Mouse (Mus musculus) midbrain, embryonic 14.5 days (tissue): Measurements from ENCODE around the gene Sh3rf3. TPM values are rescaled to one million over a fixed set of nuclear protein-coding genes. Genes with fewer than 3 reads are reported as not detected.

Source experiments
- ATAC-seq: fragments of 200-750 bp; cut with Nextera tagmentation; 2 replicates; pipeline ENCODE4 v1.8.0; 2017; ENCODE audit warnings: moderate number of reproducible peaks, moderate library complexity; ENCODE audit not compliant: low FRiP score, low TSS enrichment
- DNase-seq: peaks from one replicate; pipeline ENCODE4 v3.0.0-alpha.2; 2015
- H3K27ac ChIP-seq: fragments of 300-500 bp; sonication (generic); replicated peaks from 2 replicates; pipeline ENCODE4 v1.5.1; 2014; ENCODE audit warnings: mild to moderate bottlenecking, low read depth, low read length, moderate library complexity
- H3K27me3 ChIP-seq: fragments of 300-500 bp; sonication (generic); 2 replicates; pipeline ENCODE4 v1.6.1; 2014; ENCODE audit warnings: low read length, control low read depth, mixed read lengths; ENCODE audit not compliant: control insufficient read depth, insufficient read depth
- H3K36me3 ChIP-seq: fragments of 300-500 bp; sonication (generic); 2 replicates; pipeline ENCODE4 v1.6.1; 2014; ENCODE audit warnings: low read length, control low read depth; ENCODE audit not compliant: control insufficient read depth, insufficient read depth
- H3K4me1 ChIP-seq: fragments of 300-500 bp; sonication (generic); 2 replicates; pipeline ENCODE4 v1.6.1; 2014; ENCODE audit warnings: mild to moderate bottlenecking, antibody characterized with exemption, low read length, control low read depth; ENCODE audit not compliant: control insufficient read depth, insufficient read depth
- H3K4me2 ChIP-seq: fragments of 300-500 bp; sonication (generic); 2 replicates; pipeline ENCODE4 v1.6.1; 2014; ENCODE audit warnings: mild to moderate bottlenecking, low read length, moderate library complexity
- H3K4me3 ChIP-seq: fragments of 300-500 bp; sonication (generic); replicated peaks from 2 replicates; pipeline ENCODE4 v1.5.1; 2014; ENCODE audit warnings: low read depth, low read length
- H3K9ac ChIP-seq: fragments of 300-500 bp; sonication (generic); replicated peaks from 2 replicates; pipeline ENCODE4 v1.6.1; 2014; ENCODE audit warnings: mild to moderate bottlenecking, low read length, moderate library complexity
- H3K9me3 ChIP-seq: fragments of 300-500 bp; sonication (generic); 2 replicates; pipeline ENCODE4 v1.6.1; 2016; ENCODE audit warnings: low read length, control low read depth, mixed read lengths; ENCODE audit not compliant: control insufficient read depth
- WGBS: fragments of 180-500 bp; shearing (Covaris S2); extraction: QIAGEN DNeasy Blood & Tissue Kit; methylation state at CpG from one replicate; pipeline ENCODE4 v1.1.7; 2014; 5-methylcytosine and 5-hydroxymethylcytosine counted together
- polyA plus RNA-seq: library from polyadenylated mRNA; unstranded; fragments of >200 nt; fragmentation: Nextera tagmentation; extraction: Ambion mirVana; gene quantifications from 2 replicates; pipeline ENCODE4 v1.2.1, GENCODE M21; 2014

Sh3rf3 gene
- polyA plus RNA-seq, 1 experiment from 2014 or later: 2.4 TPM

DNA sequence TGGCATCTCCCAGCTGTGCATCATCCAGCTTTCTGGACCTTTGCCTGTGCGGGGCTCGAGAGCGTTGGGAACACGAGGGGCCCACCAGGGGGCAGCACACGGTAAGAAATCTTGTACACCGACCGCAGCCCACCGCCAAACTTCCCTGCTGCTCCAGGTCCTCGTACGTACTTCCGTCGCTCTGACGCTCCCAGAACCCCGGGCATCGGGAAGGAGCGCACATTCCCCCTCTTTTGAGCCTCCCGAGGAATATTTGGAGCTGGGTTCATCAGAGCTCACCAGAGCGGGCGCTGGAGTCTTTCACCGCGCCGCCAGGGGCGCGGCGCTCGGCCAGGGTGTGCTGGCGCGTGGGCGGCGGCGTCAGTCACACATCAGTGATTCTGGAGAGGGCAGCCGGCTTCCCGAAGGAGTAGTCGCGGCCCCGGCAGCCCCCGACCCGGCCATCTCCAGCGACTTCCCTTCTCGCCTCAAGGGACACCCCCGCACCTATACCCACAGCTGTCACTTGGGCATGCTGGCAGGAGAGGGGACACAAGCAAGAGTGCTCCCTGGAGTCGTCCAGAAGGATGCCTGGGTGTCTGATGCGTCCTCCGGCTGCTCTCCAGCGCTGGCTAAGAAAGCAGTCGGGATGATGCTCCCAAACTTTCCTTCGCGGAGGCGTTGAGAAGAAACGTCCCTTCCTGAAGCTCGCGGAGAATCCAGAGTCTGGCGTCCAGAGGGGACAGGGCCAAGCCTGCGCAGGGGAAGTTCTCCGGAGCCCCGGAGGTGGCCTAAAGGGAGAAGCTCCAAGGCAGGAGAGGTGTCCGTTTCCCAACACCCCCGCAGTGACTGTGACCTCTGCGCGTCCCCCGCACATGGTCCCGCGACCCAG, 714 bp upstream of the Sh3rf3 start:
- H3K9me3 ChIP-seq: no peaks in the 10 kb centered on the region
- peak overlapping the region; percentile 57 for H3K4me3 ChIP-seq
- H3K27me3 ChIP-seq: peaks cover 14% of the 10 kb centered on the region
- peak overlapping the region; percentile 55 for H3K9ac ChIP-seq
- under 1% methylated on average over 63 of the region's 63 CpGs for WGBS
- no peaks in the 10 kb centered on the region for H3K36me3 ChIP-seq
- DNase-seq (peak; percentile 97), ATAC-seq (peak; percentile 87)
- H3K4me1 ChIP-seq: 0 out of 2 replicates have a peak, but pooled peaks cover 15% of the 10 kb centered on the region
- H3K4me2 ChIP-seq: peak overlapping the region; percentile 98
- H3K27ac ChIP-seq: no peak overlapping the region; the same call in 1 of the 2 replicates

DNA sequence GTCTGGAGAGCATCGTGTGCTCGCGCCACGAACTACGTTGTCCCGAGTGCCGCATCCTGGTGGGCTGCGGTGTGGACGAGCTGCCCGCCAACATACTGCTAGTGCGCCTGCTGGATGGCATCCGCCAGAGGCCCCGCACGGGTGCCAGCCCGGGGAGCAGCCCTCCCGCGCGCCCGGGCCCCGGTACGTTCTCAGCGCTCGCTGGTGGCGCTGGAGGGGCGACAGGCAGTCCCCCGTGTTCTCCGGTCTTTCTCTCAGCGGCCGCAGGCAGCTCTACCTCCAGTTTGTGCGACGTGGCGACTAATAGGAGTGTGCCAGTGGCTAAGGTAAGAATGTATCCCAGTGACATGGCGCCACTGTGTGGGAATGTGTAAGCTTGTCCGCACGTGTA, 637 bp downstream of the Sh3rf3 start:
- Histone ChIP-seq H3K4me1 (0 out of 2 replicates have a peak, but pooled peaks cover 15% of the 10 kb centered on the region), H3K4me3 (peak overlapping the region; percentile 57)
- 1% methylated on average over 35 of the region's 35 CpGs for WGBS

DNA sequence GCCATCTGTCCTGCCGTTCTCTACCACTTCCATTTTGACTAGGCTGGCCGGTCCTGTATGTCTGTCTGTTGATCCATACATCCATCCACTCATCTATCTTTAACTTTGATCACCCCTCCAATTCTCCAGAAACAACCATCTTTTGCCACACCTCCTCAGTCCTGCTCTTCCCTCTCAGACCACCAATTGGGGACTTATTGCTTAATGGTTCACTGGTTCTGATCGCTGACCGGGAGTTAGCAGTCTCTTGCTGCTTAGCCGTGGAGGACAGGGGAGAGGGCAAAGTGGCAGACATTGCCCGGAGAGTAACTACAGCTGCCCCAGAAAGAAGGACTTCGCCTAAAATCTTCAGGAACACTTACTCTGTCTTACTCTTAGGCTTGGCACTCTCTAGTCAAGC, 1.3 kb downstream of the Sh3rf3 start:
- Histone ChIP-seq H3K4me2 (peak overlapping the region; percentile 98), H3K9me3 (no peaks in the 10 kb centered on the region), H3K27ac (no peak overlapping the region), H3K4me3 (peak overlapping the region; percentile 57), H3K36me3 (no peaks in the 10 kb centered on the region), H3K9ac (no peak overlapping the region), H3K4me1 (0 out of 2 replicates have a peak, but pooled peaks cover 15% of the 10 kb centered on the region), H3K27me3 (peaks cover 14% of the 10 kb centered on the region)
- 38% methylated on average over 7 of the region's 7 CpGs for WGBS
- ATAC-seq (no peak), DNase-seq (no peak)

More for the DNA sequence above, 637 bp downstream of the Sh3rf3 start:
- Histone ChIP-seq H3K4me2 (peak overlapping the region; percentile 98), H3K36me3 (no peaks in the 10 kb centered on the region), H3K27ac (no peak overlapping the region), H3K9ac (peak overlapping the region; percentile 55), H3K27me3 (peaks cover 14% of the 10 kb centered on the region), H3K9me3 (no peaks in the 10 kb centered on the region)
- ATAC-seq (peak; percentile 43; the same call in 1 of the 2 replicates), DNase-seq (peak; percentile 63)

DNA sequence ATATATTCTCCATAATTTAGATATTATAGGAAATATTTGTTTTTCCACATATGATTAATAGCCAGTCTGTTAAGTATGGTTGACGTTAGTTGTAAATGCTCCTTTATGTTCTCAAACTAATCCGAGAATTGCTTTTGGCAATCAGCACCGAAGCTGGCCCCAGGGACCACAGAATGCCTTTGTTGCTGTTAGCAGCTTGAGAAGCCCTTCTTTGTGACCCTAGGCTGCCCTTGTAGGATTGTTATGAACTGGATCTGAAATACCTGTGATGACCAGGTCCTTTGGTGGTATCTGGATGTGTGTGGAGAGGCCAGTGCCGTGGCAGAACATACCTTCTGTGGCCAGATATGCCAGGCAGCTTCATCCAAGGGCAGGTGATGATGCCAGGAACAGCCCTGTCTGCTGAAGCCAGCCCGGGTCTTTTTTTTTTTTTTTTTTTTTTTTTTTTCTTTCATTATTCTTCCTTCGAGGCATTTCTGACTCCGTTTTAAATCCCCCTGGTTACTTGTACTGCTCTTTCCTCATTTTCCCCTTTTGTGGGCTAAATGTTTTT, 10.9 kb downstream of the Sh3rf3 start:
- DNase-seq: no peak
- WGBS: 49% methylated on average over 7 of the region's 7 CpGs

DNA sequence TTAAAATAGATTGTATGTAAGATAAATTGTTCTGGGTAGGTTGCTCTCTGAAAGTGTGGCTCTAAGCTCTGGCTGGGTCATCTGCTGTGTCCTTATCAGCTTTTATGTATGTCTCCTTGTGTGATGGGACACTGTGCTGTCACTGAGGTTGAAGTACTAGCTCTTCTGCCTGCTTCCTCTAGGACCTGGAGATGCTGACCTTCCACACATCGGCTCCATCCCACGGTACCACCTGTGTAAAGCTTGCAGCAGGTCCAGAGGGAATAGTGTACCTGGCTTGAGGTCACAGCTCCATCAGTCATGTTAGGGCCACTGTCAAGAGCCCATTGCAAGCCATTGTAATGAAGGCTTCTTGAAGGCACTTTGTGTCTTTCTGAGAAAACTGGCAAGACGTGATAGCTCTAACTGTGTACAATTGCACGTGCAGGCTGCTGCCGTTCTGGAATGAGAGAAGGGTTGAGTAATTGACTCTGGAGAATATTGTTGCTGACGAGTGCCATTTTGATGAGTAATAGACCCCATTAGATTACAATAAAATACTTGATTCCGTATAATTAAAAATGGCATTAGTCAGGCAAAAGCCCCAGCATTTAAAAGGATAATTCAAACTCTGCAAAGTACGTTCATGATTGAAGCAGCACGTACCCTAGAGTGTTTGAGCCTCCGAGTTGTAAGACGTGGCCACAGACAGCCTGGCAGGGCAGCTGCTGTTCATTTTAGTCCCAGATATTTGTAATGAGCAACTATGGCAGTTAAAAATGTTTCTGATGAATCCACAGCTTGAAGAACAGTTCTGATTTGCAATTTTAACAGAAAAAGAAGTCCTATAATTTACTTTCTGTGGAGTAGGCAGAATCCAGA, 16.3 kb downstream of the Sh3rf3 start:
- Histone ChIP-seq H3K4me3 (no peak overlapping the region), H3K9me3 (no peaks in the 10 kb centered on the region), H3K27me3 (no peaks in the 10 kb centered on the region), H3K4me2 (no peak overlapping the region), H3K27ac (no peak overlapping the region), H3K4me1 (no peaks in the 10 kb centered on the region), H3K9ac (no peak overlapping the region), H3K36me3 (no peaks in the 10 kb centered on the region)
- 83% methylated on average over 11 of the region's 11 CpGs for WGBS
- DNase-seq (no peak), ATAC-seq (no peak)

More for the DNA sequence above, 10.9 kb downstream of the Sh3rf3 start:
- no peak for ATAC-seq
- H3K4me1 ChIP-seq: no peaks in the 10 kb centered on the region
- no peaks in the 10 kb centered on the region for H3K36me3 ChIP-seq
- no peak overlapping the region for H3K27ac ChIP-seq
- no peak overlapping the region for H3K4me3 ChIP-seq
- no peaks in the 10 kb centered on the region for H3K9me3 ChIP-seq
- no peak overlapping the region for H3K4me2 ChIP-seq
- H3K27me3 ChIP-seq: no peaks in the 10 kb centered on the region
- H3K9ac ChIP-seq: no peak overlapping the region

DNA sequence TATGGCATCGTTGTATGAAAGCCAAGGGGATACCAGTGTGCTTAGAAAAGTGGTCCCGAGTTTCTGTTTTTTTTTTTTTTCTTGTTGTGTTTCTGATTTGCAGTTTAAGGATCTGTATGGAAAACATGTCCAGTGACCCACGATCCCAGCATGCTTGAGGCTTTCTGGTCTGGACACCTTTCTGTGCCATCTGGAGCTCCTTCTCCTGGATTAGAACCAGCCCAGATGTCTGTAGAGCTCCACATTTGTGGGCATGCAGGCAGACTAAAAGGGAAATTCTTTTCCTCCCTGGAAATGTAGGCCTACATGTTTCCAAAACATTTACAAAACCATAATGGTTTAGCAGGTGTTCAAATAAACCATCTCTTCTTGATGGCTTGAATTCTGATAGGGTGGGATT, 20.0 kb downstream of the Sh3rf3 start:
- H3K27me3 ChIP-seq: no peaks in the 10 kb centered on the region
- H3K4me2 ChIP-seq: no peak overlapping the region
- H3K9me3 ChIP-seq: no peaks in the 10 kb centered on the region
- DNase-seq (no peak), ATAC-seq (no peak)
- no peaks in the 10 kb centered on the region for H3K36me3 ChIP-seq
- 84% methylated on average over 3 of the region's 3 CpGs for WGBS
- no peak overlapping the region for H3K9ac ChIP-seq
- no peaks in the 10 kb centered on the region for H3K4me1 ChIP-seq
- H3K4me3 ChIP-seq: no peak overlapping the region
- H3K27ac ChIP-seq: no peak overlapping the region

DNA sequence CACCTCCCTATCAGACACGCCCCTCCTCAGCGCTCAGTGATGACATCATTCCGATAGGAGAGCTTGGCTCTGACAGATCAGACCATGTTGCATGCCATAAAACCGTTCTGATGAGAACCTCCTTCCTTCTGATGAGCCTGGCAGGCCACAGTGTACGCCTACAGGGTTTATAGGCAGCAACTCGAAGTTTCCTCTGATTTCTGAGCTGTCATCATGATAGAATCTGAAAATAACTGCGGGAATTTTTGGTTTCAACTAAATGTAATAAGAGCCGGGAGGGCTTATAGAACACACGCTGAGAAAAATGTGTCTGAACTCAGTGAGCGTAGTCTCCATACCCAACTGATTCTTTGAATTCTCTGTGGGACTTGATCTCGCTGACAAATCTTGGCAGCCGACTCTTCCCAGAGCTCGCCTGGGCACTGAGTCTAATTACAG, 20.6 kb downstream of the Sh3rf3 start:
- Histone ChIP-seq H3K4me1 (no peaks in the 10 kb centered on the region), H3K4me2 (no peak overlapping the region), H3K27ac (no peak overlapping the region), H3K27me3 (no peaks in the 10 kb centered on the region), H3K9ac (no peak overlapping the region), H3K9me3 (no peaks in the 10 kb centered on the region), H3K4me3 (no peak overlapping the region), H3K36me3 (no peaks in the 10 kb centered on the region)
- peak; percentile 26 for DNase-seq
- 69% methylated on average over 13 of the region's 13 CpGs for WGBS
- ATAC-seq: no peak

DNA sequence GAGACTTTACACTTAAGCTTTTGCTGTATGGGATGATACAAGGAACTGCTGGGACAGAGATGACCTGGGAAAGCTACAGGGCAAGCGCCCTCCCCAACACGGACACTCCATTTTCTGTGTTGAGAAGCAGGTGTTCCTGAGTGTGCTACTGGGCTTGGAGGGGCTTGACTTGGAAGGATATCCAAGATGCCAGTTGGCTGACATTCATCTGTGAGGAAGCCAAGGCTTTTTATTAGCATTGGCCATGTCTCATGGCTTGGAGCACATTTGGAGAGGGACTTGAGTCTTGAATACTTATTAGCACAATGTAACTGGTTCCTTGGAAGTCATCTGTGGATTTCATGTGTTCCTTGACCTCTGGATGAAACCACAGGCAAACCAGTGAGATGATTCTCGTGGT, 23.2 kb downstream of the Sh3rf3 start:
- H3K27me3 ChIP-seq: no peaks in the 10 kb centered on the region
- H3K4me1 ChIP-seq: no peaks in the 10 kb centered on the region
- no peak overlapping the region for H3K9ac ChIP-seq
- H3K4me2 ChIP-seq: no peak overlapping the region
- DNase-seq: no peak
- no peak overlapping the region for H3K4me3 ChIP-seq
- no peak overlapping the region for H3K27ac ChIP-seq
- H3K9me3 ChIP-seq: no peaks in the 10 kb centered on the region
- no peak for ATAC-seq
- H3K36me3 ChIP-seq: no peaks in the 10 kb centered on the region
- WGBS: 82% methylated on average over 3 of the region's 3 CpGs
